Mouse (Mus musculus): ENCODE results near the gene Eef1akmt3. TPM values are rescaled to one million over a fixed set of nuclear protein-coding genes. Genes with fewer than 3 reads are reported as not detected.
A peak's percentile ranks its signal among the peaks of the same experiment; 100 is the strongest.

Gene Eef1akmt3
- polyA plus RNA-seq (2015; fragmentation: Nextera tagmentation; extraction: Ambion mirVana) = 0.08 and 0.14 TPM in 2 replicates

GRCm38 (mm10) chr10:127041274-127041766 lies at the start of gene Eef1akmt3, which contains the start of gene Mettl1:
Gene Eef1akmt3 (minus strand): TSS chr10:127041513.
Gene Mettl1 (plus strand): TSS chr10:127041414.
- peak; percentile 74 for ATAC-seq
- H3K4me2 ChIP-seq = peak within 1 kb of the TSS; percentile 99
- H3K36me3 ChIP-seq (ENCODE audit: poor library complexity, severe bottlenecking) = peaks cover 5% of the 10 kb centered on the region
- H3K27ac ChIP-seq = no peak within 1 kb of the TSS
- WGBS = under 1% methylated on average over 28 of the region's 28 CpGs
- peak within 1 kb of the TSS; percentile 79 for H3K9ac ChIP-seq
- H3K4me3 ChIP-seq = peak within 1 kb of the TSS; percentile 84
- peaks cover 10% of the 10 kb centered on the region; the same call in 1 of the 2 replicates for H3K27me3 ChIP-seq
- H3K4me1 ChIP-seq = peaks cover 16% of the 10 kb centered on the region
- H3K9me3 ChIP-seq (replicated peaks) = no peaks in the 10 kb centered on the region

- H3K27me3 ChIP-seq = peaks cover 63% of the 10 kb centered on the region
- peak overlapping the region; percentile 59 for H3K4me2 ChIP-seq
- no peaks in the 10 kb centered on the region for H3K9me3 ChIP-seq (replicated peaks)
- H3K36me3 ChIP-seq (ENCODE audit: poor library complexity, severe bottlenecking) = peaks cover 20% of the 10 kb centered on the region
- H3K4me1 ChIP-seq = peaks cover 29% of the 10 kb centered on the region
- ATAC-seq = peak; percentile 25
- H3K27ac ChIP-seq = no peak overlapping the region
- H3K9ac ChIP-seq = peak overlapping the region; percentile 51
- WGBS = 6% methylated on average over 57 of the region's 57 CpGs
- peak overlapping the region; percentile 36 for H3K4me3 ChIP-seq
These were observed 49.5 kb upstream of the Eef1akmt3 start for GRCm38 (mm10) chr10:127090560-127091411.

GRCm38 (mm10) chr10:127085633-127086032 lies 44.3 kb upstream of the Eef1akmt3 start:
- Histone ChIP-seq H3K4me2 (no peak overlapping the region), H3K9me3 (replicated peaks) (no peaks in the 10 kb centered on the region), H3K27me3 (peaks cover 71% of the 10 kb centered on the region), H3K4me1 (peaks cover 28% of the 10 kb centered on the region), H3K9ac (no peak overlapping the region), H3K27ac (no peak overlapping the region), H3K36me3 (ENCODE audit: poor library complexity, severe bottlenecking) (peaks cover 18% of the 10 kb centered on the region), H3K4me3 (no peak overlapping the region)
- ATAC-seq = no peak
- WGBS = 70% methylated on average over 6 of the region's 6 CpGs

GRCm38 (mm10) chr10:127085052-127085451 lies 43.7 kb upstream of the Eef1akmt3 start:
- 88% methylated on average over 9 of the region's 9 CpGs for WGBS
- ATAC-seq = no peak
- H3K27me3 ChIP-seq = peaks cover 71% of the 10 kb centered on the region
- H3K4me1 ChIP-seq = peaks cover 29% of the 10 kb centered on the region
- H3K27ac ChIP-seq = no peak overlapping the region
- no peak overlapping the region for H3K4me2 ChIP-seq
- no peaks in the 10 kb centered on the region for H3K9me3 ChIP-seq (replicated peaks)
- H3K4me3 ChIP-seq = no peak overlapping the region
- H3K9ac ChIP-seq = no peak overlapping the region
- H3K36me3 ChIP-seq (ENCODE audit: poor library complexity, severe bottlenecking) = peaks cover 18% of the 10 kb centered on the region

- no peak overlapping the region for H3K9ac ChIP-seq
- ATAC-seq = no peak
- no peak overlapping the region for H3K4me3 ChIP-seq
- H3K9me3 ChIP-seq (replicated peaks) = no peaks in the 10 kb centered on the region
- no peak overlapping the region for H3K27ac ChIP-seq
- H3K27me3 ChIP-seq = peaks cover 68% of the 10 kb centered on the region
- WGBS = 65% methylated on average over 5 of the region's 5 CpGs
- H3K36me3 ChIP-seq (ENCODE audit: poor library complexity, severe bottlenecking) = peaks cover 18% of the 10 kb centered on the region
- H3K4me2 ChIP-seq = no peak overlapping the region
- peaks cover 35% of the 10 kb centered on the region for H3K4me1 ChIP-seq
These were observed 42.6 kb upstream of the Eef1akmt3 start for GRCm38 (mm10) chr10:127083915-127084306.

- Histone ChIP-seq H3K27ac (no peak overlapping the region), H3K27me3 (peaks cover 64% of the 10 kb centered on the region), H3K4me2 (no peak overlapping the region), H3K36me3 (ENCODE audit: poor library complexity, severe bottlenecking) (peaks cover 18% of the 10 kb centered on the region), H3K9me3 (replicated peaks) (no peaks in the 10 kb centered on the region), H3K4me1 (peaks cover 36% of the 10 kb centered on the region), H3K9ac (no peak overlapping the region), H3K4me3 (no peak overlapping the region)
- no peak for ATAC-seq
- 33% methylated on average over 8 of the region's 8 CpGs for WGBS
These were observed 42.1 kb upstream of the Eef1akmt3 start for GRCm38 (mm10) chr10:127083292-127083914.

GRCm38 (mm10) chr10:127081996-127082620 lies 40.8 kb upstream of the Eef1akmt3 start:
- Histone ChIP-seq H3K36me3 (ENCODE audit: poor library complexity, severe bottlenecking) (peaks cover 10% of the 10 kb centered on the region; the same call in 1 of the 2 replicates), H3K27me3 (peaks cover 61% of the 10 kb centered on the region), H3K27ac (no peak overlapping the region), H3K4me2 (peak overlapping the region; percentile 99), H3K4me1 (peaks cover 46% of the 10 kb centered on the region), H3K9ac (peak overlapping the region; percentile 81), H3K9me3 (replicated peaks) (no peaks in the 10 kb centered on the region), H3K4me3 (peak overlapping the region; percentile 67)
- WGBS = 30% methylated on average over 8 of the region's 8 CpGs
- ATAC-seq = peak; percentile 16; the same call in 1 of the 2 replicates

GRCm38 (mm10) chr10:127080901-127081780 lies 39.8 kb upstream of the Eef1akmt3 start:
- H3K4me2 ChIP-seq = peak overlapping the region; percentile 99
- peaks cover 46% of the 10 kb centered on the region for H3K4me1 ChIP-seq
- H3K9ac ChIP-seq = peak overlapping the region; percentile 81
- H3K27me3 ChIP-seq = peaks cover 62% of the 10 kb centered on the region
- peak overlapping the region; percentile 67 for H3K4me3 ChIP-seq
- no peaks in the 10 kb centered on the region for H3K9me3 ChIP-seq (replicated peaks)
- ATAC-seq = no peak
- peaks cover 6% of the 10 kb centered on the region; the same call in 1 of the 2 replicates for H3K36me3 ChIP-seq (ENCODE audit: poor library complexity, severe bottlenecking)
- WGBS = 4% methylated on average over 48 of the region's 48 CpGs
- no peak overlapping the region for H3K27ac ChIP-seq

- H3K27ac ChIP-seq = no peak overlapping the region; the same call in 1 of the 2 replicates
- H3K4me1 ChIP-seq = peaks cover 46% of the 10 kb centered on the region
- peak overlapping the region; percentile 67 for H3K4me3 ChIP-seq
- WGBS = 2% methylated on average over 69 of the region's 70 CpGs
- 0 out of 2 replicates have a peak, but pooled peaks have one; percentile 0 for ATAC-seq
- H3K27me3 ChIP-seq = peaks cover 58% of the 10 kb centered on the region
- H3K4me2 ChIP-seq = peak overlapping the region; percentile 99
- no peaks in the 10 kb centered on the region for H3K9me3 ChIP-seq (replicated peaks)
- peak overlapping the region; percentile 81 for H3K9ac ChIP-seq
- H3K36me3 ChIP-seq (ENCODE audit: poor library complexity, severe bottlenecking) = peaks cover 4% of the 10 kb centered on the region; the same call in 1 of the 2 replicates
These were observed 38.5 kb upstream of the Eef1akmt3 start for GRCm38 (mm10) chr10:127079665-127080391.

- H3K4me1 ChIP-seq = peaks cover 46% of the 10 kb centered on the region
- H3K9me3 ChIP-seq (replicated peaks) = no peaks in the 10 kb centered on the region
- ATAC-seq = peak; percentile 73
- peak overlapping the region; percentile 99 for H3K4me2 ChIP-seq
- H3K27ac ChIP-seq = peak overlapping the region; percentile 78
- peaks cover 54% of the 10 kb centered on the region for H3K27me3 ChIP-seq
- peak overlapping the region; percentile 81 for H3K9ac ChIP-seq
- under 1% methylated on average over 38 of the region's 49 CpGs for WGBS
- H3K4me3 ChIP-seq = peak overlapping the region; percentile 67
- H3K36me3 ChIP-seq (ENCODE audit: poor library complexity, severe bottlenecking) = no peaks in the 10 kb centered on the region
These were observed 37.6 kb upstream of the Eef1akmt3 start for GRCm38 (mm10) chr10:127078677-127079575.

Data from forebrain, embryonic 13.5 days (tissue).